Mouse (Mus musculus) embryonic facial prominence, embryonic 12.5 days (tissue): ENCODE data around the gene Atxn7l1. TPM values are rescaled to one million over a fixed set of nuclear protein-coding genes. Genes with fewer than 3 reads are reported as not detected.

ENCODE experiments used
- ATAC-seq: fragments of 200-750 bp; cut with Nextera tagmentation; 2 replicates; pipeline ENCODE4 v1.8.0; 2017; ENCODE audit not compliant: insufficient number of reproducible peaks, insufficient read depth, low FRiP score, low TSS enrichment
- H3K27ac ChIP-seq: fragments of 300-500 bp; sonication (generic); 2 replicates; pipeline ENCODE4 v1.5.1; 2016; ENCODE audit warnings: mild to moderate bottlenecking
- H3K27me3 ChIP-seq: fragments of 300-500 bp; sonication (generic); 2 replicates; pipeline ENCODE4 v1.6.1; 2016; ENCODE audit warnings: mild to moderate bottlenecking, moderate library complexity
- H3K36me3 ChIP-seq: fragments of 300-500 bp; sonication (generic); 2 replicates; pipeline ENCODE4 v1.6.1; 2016; ENCODE audit warnings: mild to moderate bottlenecking
- H3K4me1 ChIP-seq: fragments of 300-500 bp; sonication (generic); 2 replicates; pipeline ENCODE4 v1.6.1; 2016
- H3K4me2 ChIP-seq: fragments of 300-500 bp; sonication (generic); replicated peaks from 2 replicates; pipeline ENCODE4 v1.6.1; 2016; ENCODE audit warnings: mild to moderate bottlenecking, moderate library complexity
- H3K4me3 ChIP-seq: fragments of 300-500 bp; sonication (generic); 2 replicates; pipeline ENCODE4 v1.5.1; 2016; ENCODE audit warnings: mild to moderate bottlenecking
- H3K9ac ChIP-seq: fragments of 300-500 bp; sonication (generic); 2 replicates; pipeline ENCODE4 v1.6.1; 2016; ENCODE audit warnings: mild to moderate bottlenecking, moderate library complexity
- H3K9me3 ChIP-seq: fragments of 300-500 bp; sonication (generic); 2 replicates; pipeline ENCODE4 v1.6.1; 2016; ENCODE audit warnings: mild to moderate bottlenecking, moderate library complexity
- WGBS: fragments of 180-500 bp; shearing (Covaris S2); methylation state at CpG from one replicate; pipeline ENCODE4 v1.1.7; 2016; 5-methylcytosine and 5-hydroxymethylcytosine counted together
- polyA plus RNA-seq: library from polyadenylated mRNA; unstranded; fragments of >200 nt; fragmentation: Nextera tagmentation; extraction: Ambion mirVana; gene quantifications from 2 replicates; pipeline ENCODE4 v1.2.1, GENCODE M21; 2016

The Atxn7l1 gene
- polyA plus RNA-seq, 1 experiment from 2014 or later, result 10.9 TPM

GRCm38 (mm10) chr12:33405398-33406026 is 258.0 kb downstream of the Atxn7l1 start:
- Histone ChIP-seq H3K4me1 (no peaks in the 10 kb centered on the region), H3K9ac (no peak overlapping the region), H3K27me3 (no peaks in the 10 kb centered on the region), H3K27ac (no peak overlapping the region), H3K9me3 (no peaks in the 10 kb centered on the region), H3K36me3 (no peaks in the 10 kb centered on the region), H3K4me3 (no peak overlapping the region), H3K4me2 (no peak overlapping the region)
- WGBS, result 48% methylated on average over 6 of the region's 6 CpGs
- ATAC-seq, result no peak

- no peaks in the 10 kb centered on the region for H3K4me1 ChIP-seq
- no peaks in the 10 kb centered on the region for H3K36me3 ChIP-seq
- WGBS, result 50% methylated on average over 6 of the region's 6 CpGs
- H3K4me2 ChIP-seq, result no peak overlapping the region
- no peak overlapping the region for H3K9ac ChIP-seq
- H3K4me3 ChIP-seq, result no peak overlapping the region
- H3K27me3 ChIP-seq, result no peaks in the 10 kb centered on the region
- no peak overlapping the region for H3K27ac ChIP-seq
- ATAC-seq, result no peak
- H3K9me3 ChIP-seq, result no peaks in the 10 kb centered on the region
Observed at GRCm38 (mm10) chr12:33411580-33412151, 264.2 kb downstream of the Atxn7l1 start.

Other genes starting within 250 kb of the Atxn7l1 start
- 60.6 and 68.3 TPM in 2 replicates for gene Sypl, start 193.8 kb upstream of the Atxn7l1 start, polyA plus RNA-seq
- gene Cdhr3, start 54.8 kb upstream of the Atxn7l1 start, polyA plus RNA-seq, result not detected in 2 replicates
- 0.42 TPM in 1 of 2 replicates, not detected in the other for gene Efcab10, start 247.2 kb downstream of the Atxn7l1 start, polyA plus RNA-seq